Mouse (Mus musculus) neutrophil, adult 5-6 weeks (primary cell): ENCODE results near the gene Tbc1d2b. TPM values are rescaled to one million over a fixed set of nuclear protein-coding genes. Genes with fewer than 3 reads are reported as not detected.

Experiments used
- total RNA-seq: library from RNA; stranded (forward); fragments of 200-1000 nt; gene quantifications from 2 replicates; pipeline ENCODE4 v1.2.3, GENCODE M21; 2017

Tbc1d2b gene
- total RNA-seq, 1 experiment from 2014 or later: 29.6 TPM

Other genes starting within 250 kb of the Tbc1d2b start
- gene Ctsh, start 216.7 kb downstream of the Tbc1d2b start, total RNA-seq: 201 and 215 TPM in 2 replicates
- gene Morf4l1, start 156.0 kb downstream of the Tbc1d2b start, total RNA-seq: 264 and 267 TPM in 2 replicates
- not detected in 2 replicates for gene Adamts7, start 107.7 kb downstream of the Tbc1d2b start, total RNA-seq